ENCODE assay signal across 26 mouse cellular contexts in genomic region chr16:77003900-77004299, GRCm38 (mm10). TPM values are rescaled to one million over a fixed set of nuclear protein-coding genes. Genes with fewer than 3 reads are reported as not detected.
A peak's percentile ranks its signal among the peaks of the same experiment; 100 is the strongest.
DNase-seq lines count a peak whose midpoint lies in the region; TF ChIP-seq lines count a peak whose summit lies in the region.
"Had no signal": no experiment of that assay in that cellular context is flagged by ENCODE, and none has a peak within 500 bp of the region (broad histone marks: within the 10 kb centered on the region; RNA-seq: fewer than 3 reads in every experiment).

No protein-coding gene starts in this region.

- TF ChIP-seq EP300 in heart, adult 2 months (IDR thresholded peaks at IDR 0.05; ENCODE audit: insufficient read depth, low read depth, low read length) = no peak

- H3K4me3 ChIP-seq in heart, adult 2 months = no peak overlapping the region
- H3K4me3 ChIP-seq in kidney, adult 2 months (ENCODE audit: insufficient read depth, low read depth, low read length) = no peak overlapping the region
- no peak overlapping the region for H3K4me3 ChIP-seq in forebrain, embryonic 10.5 days
- H3K4me3 ChIP-seq: embryonic facial prominence, embryonic 10.5 days; embryonic facial prominence, embryonic 13.5 days; erythroblast, embryonic 14.5 days; gastrocnemius, adult 2 months; heart, embryonic 13.5 days; hindbrain, embryonic 12.5 days; hindbrain, embryonic 15.5 days had no signal

- no peak overlapping the region for H3K9ac ChIP-seq in heart, adult 2 months (ENCODE audit: low read depth, low read length)
- H3K9ac ChIP-seq: embryonic facial prominence, embryonic 13.5 days; forebrain, postnatal 0 days; heart, embryonic 13.5 days; hindbrain, embryonic 12.5 days; hindbrain, embryonic 15.5 days had no signal

- 15% methylated on average over 3 of the region's 3 CpGs for WGBS in heart, adult 2 months
- WGBS in kidney, adult 2 months = 56% methylated on average over 3 of the region's 3 CpGs
- WGBS in forebrain, embryonic 10.5 days = 96% methylated on average over 3 of the region's 3 CpGs

- H3K27me3 ChIP-seq in heart, adult 2 months (ENCODE audit: control insufficient read depth, insufficient read depth, low read length) = no peaks in the 10 kb centered on the region
- H3K27me3 ChIP-seq in kidney, adult 2 months (replicated peaks; ENCODE audit: control insufficient read depth, insufficient read depth, low read length) = no peaks in the 10 kb centered on the region
- no peaks in the 10 kb centered on the region for H3K27me3 ChIP-seq in forebrain, embryonic 10.5 days (ENCODE audit: poor library complexity, severe bottlenecking)
- H3K27me3 ChIP-seq: CH12.LX; embryonic facial prominence, embryonic 13.5 days; heart, embryonic 13.5 days; hindbrain, embryonic 12.5 days; hindbrain, embryonic 15.5 days had no signal

- no peaks in the 10 kb centered on the region for H3K36me3 ChIP-seq in heart, adult 2 months (ENCODE audit: control insufficient read depth, insufficient read depth, low read length)
- H3K36me3 ChIP-seq in kidney, adult 2 months (ENCODE audit: control insufficient read depth, insufficient read depth, low read length) = no peaks in the 10 kb centered on the region
- no peaks in the 10 kb centered on the region for H3K36me3 ChIP-seq in forebrain, embryonic 10.5 days (replicated peaks)
- H3K36me3 ChIP-seq: embryonic facial prominence, embryonic 10.5 days; embryonic facial prominence, embryonic 13.5 days; G1E; heart, embryonic 13.5 days; hindbrain, embryonic 12.5 days; hindbrain, embryonic 15.5 days had no signal

- no peak for TF ChIP-seq CTCF in heart, adult 2 months (IDR thresholded peaks at IDR 0.05)
- TF ChIP-seq CTCF in kidney, adult 2 months (conservative IDR thresholded peaks at IDR 0.05; ENCODE audit: insufficient read depth, insufficient read length, low read depth, low read length) = no peak

- no peaks in the 10 kb centered on the region; the same call in 1 of the 2 replicates for H3K4me1 ChIP-seq in heart, adult 2 months (ENCODE audit: control insufficient read depth, insufficient read depth, low read length)
- H3K4me1 ChIP-seq in kidney, adult 2 months (ENCODE audit: control insufficient read depth, insufficient read depth, low read length) = no peaks in the 10 kb centered on the region
- H3K4me1 ChIP-seq in forebrain, embryonic 10.5 days = peaks cover 7% of the 10 kb centered on the region
- H3K4me1 ChIP-seq: embryonic facial prominence, embryonic 13.5 days; heart, embryonic 13.5 days; hindbrain, embryonic 12.5 days; hindbrain, embryonic 15.5 days had no signal

- no peak for TF ChIP-seq POLR2A in heart, adult 2 months (IDR thresholded peaks at IDR 0.05; ENCODE audit: insufficient read depth, low read depth, low read length)
- no peak for TF ChIP-seq POLR2A in kidney, adult 2 months (IDR thresholded peaks at IDR 0.05; ENCODE audit: low read depth, low read length)

- intact Hi-C loops in heart, adult 2 months (cut with DNase I) = no loop called here
- intact Hi-C loops in heart, postnatal 25 days (cut with DNase I) = no loop called here

- peak overlapping the region; percentile 56 for H3K27ac ChIP-seq in heart, adult 2 months
- H3K27ac ChIP-seq in kidney, adult 2 months (ENCODE audit: insufficient read depth, low read depth, low read length) = no peak overlapping the region
- H3K27ac ChIP-seq in forebrain, embryonic 10.5 days = no peak overlapping the region
- H3K27ac ChIP-seq: embryonic facial prominence, embryonic 10.5 days; embryonic facial prominence, embryonic 13.5 days; gastrocnemius, adult 2 months; heart, embryonic 13.5 days; hindbrain, embryonic 12.5 days; hindbrain, embryonic 15.5 days had no signal

- H3K9me3 ChIP-seq in forebrain, embryonic 10.5 days = no peaks in the 10 kb centered on the region
- H3K9me3 ChIP-seq: embryonic facial prominence, embryonic 10.5 days; embryonic facial prominence, embryonic 13.5 days; G1E; heart, embryonic 13.5 days; hindbrain, embryonic 12.5 days; hindbrain, embryonic 15.5 days had no signal

- no peaks in the 10 kb centered on the region for H3K79me2 ChIP-seq in heart, adult 2 months (replicated peaks; ENCODE audit: control insufficient read depth, insufficient read depth, low read length)

- no peak for DNase-seq in heart, adult 2 months
- DNase-seq in heart, postnatal 25 days (ENCODE audit: low spot score) = no peak
- peak; percentile 39 for DNase-seq in kidney, adult 2 months
- no peak for DNase-seq in kidney, adult 9 months
- peak; percentile 84 for DNase-seq in Muller cell, postnatal 12 days (ENCODE audit: inconsistent ontology term)
- DNase-seq in fat pad, adult 2 months (ENCODE audit: extremely low read depth, low read depth, low spot score) = peak; percentile 78
- DNase-seq in forebrain, embryonic 10.5 days (ENCODE audit: extremely low spot score, low spot score) = no peak
- DNase-seq: adrenal gland, adult 8-10 months; adrenal gland, postnatal 25 days; B cell, adult 2 months; cerebellum, adult 11-12 months; cerebellum, adult 8-10 months; cerebellum, postnatal 10 days; cerebellum, postnatal 36 days; embryo, embryonic 11 days; forebrain, postnatal 0 days; gastrocnemius, adult 2 months; gastrocnemius, postnatal 14 days had no signal

RNA-seq across cellular contexts. Expression of gene Usp25, which starts 9.6 kb away (rescaled TPM):
- 10 to 100 TPM; 71.4 to 74.4 TPM for total RNA-seq in heart, adult 2 months (2021)
- polyA plus RNA-seq in heart, adult 2 months (2012; rRNA removed) = 16.7 and 29.5 TPM in 2 replicates
- total RNA-seq in heart, postnatal 25 days (2021) = 10 to 100 TPM; 78.2 to 83.5 TPM
- 15.1 and 15.2 TPM in 2 replicates for polyA plus RNA-seq in kidney, adult 2 months (2012; rRNA removed)
- 18.8 and 19.1 TPM in 2 replicates for polyA plus RNA-seq in forebrain, embryonic 10.5 days (2016; fragmentation: Nextera tagmentation; extraction: Ambion mirVana)

Comparison
In these comparisons a context has a peak if more than half of its experiments do, and no peak if none do; other contexts are left out.
1. DNase-seq: peak in kidney, adult 2 months (single experiment), Muller cell, postnatal 12 days (single experiment) and fat pad, adult 2 months (single experiment); none in heart, adult 2 months (0 of 2), heart, postnatal 25 days (single experiment), kidney, adult 9 months (single experiment) and forebrain, embryonic 10.5 days (single experiment).